Mouse (Mus musculus): ENCODE results near the gene Foxq1.

The Foxq1 gene

DNA sequence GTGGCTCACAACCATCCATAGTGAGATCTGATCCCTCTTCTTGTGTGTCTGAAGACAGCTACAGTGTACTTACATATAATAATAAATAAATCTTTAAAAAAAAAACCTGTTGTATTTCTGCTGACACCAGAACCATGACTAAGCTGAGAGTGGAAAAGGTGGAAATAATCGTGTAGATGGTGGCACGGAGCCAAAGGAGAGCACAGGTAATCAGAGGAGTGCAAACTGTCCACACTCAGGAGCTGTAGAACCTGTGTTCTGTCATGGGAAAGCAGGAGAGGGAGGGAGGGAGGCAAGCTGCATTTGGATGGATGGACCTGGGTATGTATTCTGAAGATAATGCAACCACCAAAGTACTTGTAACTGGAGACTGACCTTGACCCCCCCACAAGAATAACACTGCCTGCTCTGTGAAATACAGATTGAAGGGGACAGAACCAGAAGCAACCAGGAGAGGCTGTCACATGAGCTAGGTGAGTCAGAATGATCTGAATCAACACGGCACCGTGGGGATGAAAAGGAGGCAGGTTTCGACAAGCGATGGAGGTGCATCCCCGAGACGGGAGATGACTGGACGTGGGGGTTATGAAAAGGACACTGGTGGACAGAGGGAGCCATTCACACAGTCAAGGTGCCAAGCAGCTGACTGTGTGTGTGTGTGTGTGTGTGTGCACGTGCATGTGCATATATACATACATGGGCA, 17.0 kb downstream of the Foxq1 start:
- DNase-seq (ENCODE audit: low read depth, low spot score): no peak

DNA sequence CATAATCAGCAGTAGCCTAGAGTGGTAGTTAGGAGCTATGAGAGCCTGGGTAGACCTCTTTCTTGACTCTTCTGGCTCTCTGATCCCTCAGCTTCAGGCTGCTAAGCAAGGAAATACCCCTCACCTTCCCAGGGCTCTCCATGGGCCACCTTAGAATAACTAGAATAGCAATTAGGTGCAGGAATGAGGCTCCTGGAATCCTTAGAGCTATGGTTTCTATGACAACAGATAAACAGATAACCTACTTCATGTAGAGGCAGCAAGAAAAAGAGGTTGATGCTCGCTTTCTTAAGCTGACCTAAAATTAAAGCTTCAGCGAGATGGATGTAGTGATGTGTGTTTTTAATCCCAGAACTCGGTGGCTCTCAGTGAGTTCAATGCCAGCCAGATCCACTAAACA, 18.7 kb downstream of the Foxq1 start:
- no peak for DNase-seq (ENCODE audit: low read depth, low spot score)

DNA sequence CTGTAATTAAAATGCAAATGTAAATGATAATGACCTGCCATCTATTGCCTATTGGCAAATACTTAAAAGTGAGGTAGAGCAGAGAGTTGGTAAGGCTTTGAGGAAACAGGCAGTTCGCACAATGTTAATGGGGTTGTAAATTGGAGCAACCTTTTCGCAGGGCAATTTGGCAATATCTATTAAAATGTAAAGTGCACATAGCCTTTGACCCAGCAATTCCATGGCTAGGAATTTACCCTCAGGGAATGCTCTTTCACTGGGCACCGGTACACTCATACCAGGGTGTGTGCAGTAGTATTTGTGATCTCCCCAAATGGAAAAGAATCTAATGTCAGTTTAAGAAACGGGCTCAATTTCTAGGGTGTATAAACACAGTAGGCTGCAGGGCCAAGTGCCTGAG, 20.8 kb downstream of the Foxq1 start:
- DNase-seq (ENCODE audit: low read depth, low spot score): no peak

DNA sequence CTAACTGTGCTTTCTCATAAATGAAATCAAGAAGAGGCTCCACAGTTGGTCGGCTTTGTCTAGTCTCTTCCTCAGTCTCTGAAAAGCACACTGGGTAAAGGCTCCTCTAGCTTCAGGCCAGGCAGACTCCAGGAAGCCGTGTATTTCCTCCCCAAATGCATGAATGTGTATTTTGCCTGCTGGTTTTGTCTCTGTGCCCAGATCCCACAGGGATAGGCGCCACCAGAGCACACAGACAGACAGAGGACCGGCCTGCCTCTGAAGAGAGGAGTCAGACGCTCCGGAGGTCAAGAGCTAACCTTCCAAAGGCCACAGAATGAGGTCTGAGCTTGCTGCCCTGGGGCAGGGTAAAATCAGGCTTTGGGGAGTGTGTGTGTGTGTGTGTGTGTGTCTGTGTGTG, 21.6 kb downstream of the Foxq1 start:
- DNase-seq (ENCODE audit: low read depth, low spot score): no peak

DNA sequence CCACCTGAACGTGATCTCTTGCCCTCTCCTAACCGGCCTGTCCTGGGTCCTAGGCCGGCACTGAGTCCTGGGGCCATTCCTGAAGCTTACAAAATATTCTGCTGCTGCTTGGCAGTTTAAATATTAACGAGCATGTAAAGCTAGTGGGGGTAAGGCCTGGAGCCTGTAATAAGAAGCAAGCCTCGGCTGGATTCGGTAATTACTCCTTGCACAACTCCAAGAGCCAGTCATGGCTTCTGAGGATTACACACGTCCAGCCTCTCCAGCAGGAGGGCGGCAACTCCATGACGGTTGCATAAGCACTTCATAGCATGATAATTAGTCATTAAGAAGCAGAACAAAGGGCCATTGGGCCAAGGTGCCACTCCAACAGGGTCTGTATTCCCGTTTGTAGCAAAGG, 22.5 kb downstream of the Foxq1 start:
- DNase-seq (ENCODE audit: low read depth, low spot score): no peak

DNA sequence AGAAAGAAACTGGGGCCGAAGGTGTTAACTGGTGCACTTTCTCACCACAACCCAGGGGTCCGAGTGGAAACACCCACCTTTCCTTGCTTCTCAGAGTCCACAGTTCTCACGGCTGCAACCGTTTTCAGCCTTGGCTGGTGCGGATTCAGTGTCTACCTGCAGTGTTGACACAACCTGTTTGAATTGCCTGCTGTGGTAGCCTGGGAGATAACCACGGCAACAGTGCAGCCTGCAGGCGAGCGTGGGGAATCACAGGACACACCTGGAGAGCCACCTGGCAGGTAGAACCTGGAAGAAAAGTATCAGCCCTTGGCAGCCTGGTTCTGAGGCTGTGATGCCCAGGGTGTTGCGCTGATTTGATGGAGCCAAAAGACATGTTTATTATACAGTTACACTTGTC, 23.9 kb downstream of the Foxq1 start:
- DNase-seq (ENCODE audit: low read depth, low spot score): no peak

DNA sequence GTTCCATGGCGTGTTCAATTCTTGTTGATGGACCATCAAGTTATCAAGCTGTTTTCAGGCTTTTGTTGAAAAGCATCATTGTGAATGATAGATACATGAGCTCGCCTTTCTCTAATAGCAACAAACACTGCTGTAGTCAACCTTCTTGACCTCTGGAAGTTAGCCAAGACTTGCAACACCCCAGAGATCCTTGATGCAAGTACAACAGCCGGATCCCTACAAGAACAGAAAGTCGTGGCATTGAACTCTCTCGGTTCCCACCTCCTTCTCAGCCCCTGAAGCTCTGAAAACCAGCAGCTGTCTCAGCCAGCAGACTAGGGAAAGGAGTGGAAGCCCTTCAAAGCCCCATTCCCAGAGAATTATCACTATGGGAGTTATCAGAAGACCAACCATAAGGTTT, 31.4 kb downstream of the Foxq1 start:
- DNase-seq (ENCODE audit: low read depth, low spot score): no peak

DNA sequence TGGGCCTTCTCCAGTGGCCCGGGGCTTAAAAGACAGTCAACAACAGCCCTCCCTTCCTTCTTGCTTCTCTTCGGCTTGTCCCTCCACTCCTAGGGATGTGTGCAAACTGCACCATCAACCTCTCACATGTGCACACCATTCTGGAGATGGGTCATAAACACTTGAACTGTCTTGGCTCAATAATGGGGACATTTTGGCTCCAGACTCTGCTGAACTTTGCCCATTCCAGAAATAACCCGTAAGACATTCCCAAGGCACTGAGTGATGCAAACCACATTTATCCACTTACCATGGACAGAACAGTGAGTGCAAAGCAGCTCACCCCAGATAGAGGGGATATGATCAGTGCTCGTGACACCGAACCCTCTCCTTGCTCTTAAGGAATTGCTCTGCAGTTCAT, 43.6 kb downstream of the Foxq1 start:
- no peak for DNase-seq (ENCODE audit: low read depth, low spot score)

DNA sequence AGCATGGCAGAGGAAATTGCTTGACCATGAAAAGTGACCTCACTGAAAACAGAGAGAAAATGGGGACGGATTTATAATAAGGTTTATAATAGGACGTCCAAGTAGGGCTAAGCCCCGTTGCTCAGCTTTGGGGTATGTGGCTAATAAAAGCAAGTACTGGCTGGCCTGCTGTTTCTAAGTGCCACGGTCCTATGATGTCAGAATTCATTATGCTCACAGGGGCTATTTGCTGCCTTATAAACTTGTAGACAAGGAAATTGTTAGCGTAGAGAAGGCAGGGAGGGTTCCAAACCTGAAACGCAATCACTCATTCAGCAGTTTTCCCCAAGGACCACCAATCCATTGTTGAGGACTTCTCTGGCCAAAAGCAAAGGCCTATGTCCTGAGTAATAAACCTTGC, 48.0 kb downstream of the Foxq1 start:
- DNase-seq (ENCODE audit: low read depth, low spot score): no peak

Data from CD4-positive helper T cell, adult 2 months (primary cell).